Mouse (Mus musculus) liver, embryonic 16.5 days (tissue): ENCODE measurements at regions not wholly inside any gene's neighbourhood (a gene's known extent, or its start where the extent isn't known, plus 50 kb on each side); places are given as distances from the start of the nearest gene placed in this dataset.

Source experiments
- ATAC-seq: fragments of 200-750 bp; cut with Nextera tagmentation; 2 replicates; pipeline ENCODE4 v1.8.0; 2017; ENCODE audit warnings: low read depth, mild to moderate bottlenecking, moderate number of reproducible peaks, moderate library complexity
- H3K27ac ChIP-seq: fragments of 300-500 bp; sonication (generic); 2 replicates; pipeline ENCODE4 v1.5.1; 2014; ENCODE audit warnings: mild to moderate bottlenecking, low read length
- H3K27me3 ChIP-seq: fragments of 300-500 bp; sonication (generic); 2 replicates; pipeline ENCODE4 v1.6.1; 2014; ENCODE audit warnings: low read depth, low read length, mixed read lengths; ENCODE audit not compliant: control insufficient read depth, insufficient read depth
- H3K36me3 ChIP-seq: fragments of 300-500 bp; sonication (generic); 2 replicates; pipeline ENCODE4 v1.6.1; 2014; ENCODE audit warnings: mild to moderate bottlenecking; ENCODE audit not compliant: control insufficient read depth, insufficient read depth
- H3K4me1 ChIP-seq: fragments of 300-500 bp; sonication (generic); 2 replicates; pipeline ENCODE4 v1.6.1; 2014; ENCODE audit warnings: low read depth, low read length, mixed read lengths; ENCODE audit not compliant: control insufficient read depth
- H3K4me2 ChIP-seq: fragments of 300-500 bp; sonication (generic); 2 replicates; pipeline ENCODE4 v1.6.1; 2014; ENCODE audit warnings: low read depth, low read length, mixed read lengths
- H3K4me3 ChIP-seq: fragments of 300-500 bp; sonication (generic); 2 replicates; pipeline ENCODE4 v1.5.1; 2014; ENCODE audit warnings: low read depth, mild to moderate bottlenecking, low read length
- H3K9ac ChIP-seq: fragments of 300-500 bp; sonication (generic); 2 replicates; pipeline ENCODE4 v1.6.1; 2014; ENCODE audit warnings: low read depth, low read length
- H3K9me3 ChIP-seq: fragments of 300-500 bp; sonication (generic); replicated peaks from 2 replicates; pipeline ENCODE4 v1.6.1; 2016; ENCODE audit warnings: low read length; ENCODE audit not compliant: control insufficient read depth
- WGBS: fragments of 180-500 bp; shearing (Covaris S2); extraction: QIAGEN DNeasy Blood & Tissue Kit; methylation state at CpG from one replicate; pipeline ENCODE4 v1.1.7; 2014; ENCODE audit not compliant: insufficient replicate concordance; 5-methylcytosine and 5-hydroxymethylcytosine counted together

DNA sequence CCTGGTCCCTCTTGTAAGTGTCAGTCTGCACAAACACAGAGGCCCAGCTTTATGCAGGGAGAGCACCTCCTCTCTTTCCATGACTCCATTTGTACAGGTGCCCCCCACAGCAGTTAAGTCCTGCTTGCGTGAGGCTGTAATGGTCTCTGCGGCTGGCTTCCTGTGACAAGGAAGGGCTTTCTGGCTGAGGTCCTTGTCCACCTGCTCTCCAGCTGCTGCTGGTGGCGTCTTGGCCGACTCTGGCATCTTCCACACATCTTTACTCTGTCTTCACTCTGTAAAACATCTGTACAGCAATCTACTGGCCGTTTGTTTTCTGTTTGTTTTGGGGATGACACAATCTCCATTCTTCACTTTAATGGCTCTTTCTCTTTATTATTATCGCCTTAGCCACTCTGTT lies 60.8 kb downstream of the Rpusd4 start:
- no peaks in the 10 kb centered on the region for H3K4me1 ChIP-seq
- H3K9ac ChIP-seq = no peak overlapping the region
- H3K4me3 ChIP-seq = no peak overlapping the region
- no peaks in the 10 kb centered on the region for H3K36me3 ChIP-seq
- WGBS = 35% methylated on average over 6 of the region's 6 CpGs
- H3K4me2 ChIP-seq = no peak overlapping the region
- no peaks in the 10 kb centered on the region for H3K27me3 ChIP-seq
- ATAC-seq = no peak
- no peak overlapping the region for H3K27ac ChIP-seq
- no peaks in the 10 kb centered on the region for H3K9me3 ChIP-seq

GRCm38 (mm10) chr9:35330386-35330785 lies 62.7 kb downstream of the Rpusd4 start:
- ATAC-seq = no peak
- no peak overlapping the region for H3K4me2 ChIP-seq
- no peaks in the 10 kb centered on the region for H3K9me3 ChIP-seq
- H3K36me3 ChIP-seq = no peaks in the 10 kb centered on the region
- no peak overlapping the region for H3K27ac ChIP-seq
- WGBS = 67% methylated on average over 2 of the region's 2 CpGs
- no peak overlapping the region for H3K9ac ChIP-seq
- H3K4me3 ChIP-seq = no peak overlapping the region
- no peaks in the 10 kb centered on the region for H3K4me1 ChIP-seq
- H3K27me3 ChIP-seq = no peaks in the 10 kb centered on the region

DNA sequence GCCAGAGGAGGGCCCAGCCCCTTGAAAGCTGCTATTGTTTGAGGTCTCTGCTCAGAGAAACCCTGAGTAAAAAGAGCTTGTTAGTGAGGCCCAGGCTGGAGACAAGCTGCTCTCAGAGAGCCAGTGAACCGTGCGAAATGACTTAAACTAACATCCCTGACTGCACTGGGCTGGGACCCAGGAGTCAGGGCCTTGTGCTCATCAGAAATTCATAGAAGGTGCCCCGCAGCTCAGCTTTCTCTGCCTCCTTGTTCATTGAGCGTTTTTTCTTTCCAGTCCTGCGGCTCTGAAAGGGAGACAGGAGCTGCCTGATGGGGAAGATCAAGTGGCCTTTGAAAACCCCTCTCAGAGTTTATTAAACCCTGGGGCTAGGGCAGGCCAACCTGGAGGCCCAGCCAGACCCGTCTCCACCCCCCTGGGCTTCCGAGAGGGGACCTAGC lies 63.6 kb downstream of the Rpusd4 start:
- no peak for ATAC-seq
- H3K4me1 ChIP-seq = no peaks in the 10 kb centered on the region
- no peak overlapping the region for H3K9ac ChIP-seq
- no peaks in the 10 kb centered on the region for H3K36me3 ChIP-seq
- H3K4me2 ChIP-seq = no peak overlapping the region
- no peak overlapping the region for H3K27ac ChIP-seq
- 53% methylated on average over 7 of the region's 7 CpGs for WGBS
- H3K27me3 ChIP-seq = no peaks in the 10 kb centered on the region
- H3K4me3 ChIP-seq = no peak overlapping the region
- no peaks in the 10 kb centered on the region for H3K9me3 ChIP-seq

GRCm38 (mm10) chr9:35332688-35333630 lies 65.3 kb downstream of the Rpusd4 start:
- Histone ChIP-seq H3K4me2 (no peak overlapping the region), H3K4me3 (no peak overlapping the region), H3K9ac (no peak overlapping the region), H3K27me3 (no peaks in the 10 kb centered on the region), H3K27ac (no peak overlapping the region), H3K36me3 (no peaks in the 10 kb centered on the region), H3K4me1 (no peaks in the 10 kb centered on the region), H3K9me3 (no peaks in the 10 kb centered on the region)
- ATAC-seq = peak; percentile 27; the same call in 1 of the 2 replicates
- 42% methylated on average over 11 of the region's 11 CpGs for WGBS

- H3K4me1 ChIP-seq = no peaks in the 10 kb centered on the region
- no peaks in the 10 kb centered on the region for H3K27me3 ChIP-seq
- no peak overlapping the region for H3K4me2 ChIP-seq
- no peaks in the 10 kb centered on the region for H3K9me3 ChIP-seq
- no peak overlapping the region for H3K27ac ChIP-seq
- WGBS = 47% methylated on average over 8 of the region's 8 CpGs
- H3K36me3 ChIP-seq = no peaks in the 10 kb centered on the region
- H3K9ac ChIP-seq = no peak overlapping the region
- no peak overlapping the region for H3K4me3 ChIP-seq
- no peak for ATAC-seq
These were observed 66.0 kb downstream of the Rpusd4 start for GRCm38 (mm10) chr9:35333631-35334005.

- no peak overlapping the region for H3K27ac ChIP-seq
- H3K36me3 ChIP-seq = no peaks in the 10 kb centered on the region
- H3K4me1 ChIP-seq = no peaks in the 10 kb centered on the region
- no peak overlapping the region for H3K9ac ChIP-seq
- WGBS = 56% methylated on average over 5 of the region's 5 CpGs
- no peak overlapping the region for H3K4me2 ChIP-seq
- no peak for ATAC-seq
- H3K4me3 ChIP-seq = no peak overlapping the region
- H3K27me3 ChIP-seq = no peaks in the 10 kb centered on the region
- no peaks in the 10 kb centered on the region for H3K9me3 ChIP-seq
These were observed 66.9 kb downstream of the Rpusd4 start for GRCm38 (mm10) chr9:35334536-35334935.

- H3K9ac ChIP-seq = no peak overlapping the region
- WGBS = 95% methylated on average over 3 of the region's 3 CpGs
- no peaks in the 10 kb centered on the region for H3K36me3 ChIP-seq
- no peaks in the 10 kb centered on the region for H3K27me3 ChIP-seq
- H3K27ac ChIP-seq = no peak overlapping the region
- H3K9me3 ChIP-seq = no peaks in the 10 kb centered on the region
- H3K4me2 ChIP-seq = no peak overlapping the region
- H3K4me1 ChIP-seq = no peaks in the 10 kb centered on the region
- H3K4me3 ChIP-seq = no peak overlapping the region
- ATAC-seq = no peak
These were observed 67.5 kb downstream of the Rpusd4 start for GRCm38 (mm10) chr9:35335181-35335580.

GRCm38 (mm10) chr9:35335888-35336700 lies 68.4 kb downstream of the Rpusd4 start:
- Histone ChIP-seq H3K27me3 (no peaks in the 10 kb centered on the region), H3K4me3 (no peak overlapping the region), H3K9me3 (no peaks in the 10 kb centered on the region), H3K36me3 (no peaks in the 10 kb centered on the region), H3K4me1 (no peaks in the 10 kb centered on the region), H3K4me2 (no peak overlapping the region), H3K27ac (no peak overlapping the region), H3K9ac (no peak overlapping the region)
- 59% methylated on average over 15 of the region's 15 CpGs for WGBS
- no peak for ATAC-seq

- no peak overlapping the region for H3K9ac ChIP-seq
- no peak for ATAC-seq
- no peaks in the 10 kb centered on the region for H3K36me3 ChIP-seq
- H3K4me3 ChIP-seq = no peak overlapping the region
- H3K27ac ChIP-seq = no peak overlapping the region
- H3K4me1 ChIP-seq = no peaks in the 10 kb centered on the region
- WGBS = 56% methylated on average over 5 of the region's 5 CpGs
- H3K9me3 ChIP-seq = no peaks in the 10 kb centered on the region
- H3K27me3 ChIP-seq = no peaks in the 10 kb centered on the region
- H3K4me2 ChIP-seq = no peak overlapping the region
These were observed 69.0 kb downstream of the Rpusd4 start for GRCm38 (mm10) chr9:35336701-35337055.
